Mouse (Mus musculus) mature B cell (primary cell): ENCODE data around the gene Hist1h3b.

Experiments used
- in situ Hi-C: fragments of 300-500 bp; cut with MboI; formaldehyde crosslinking; loops from 2 replicates; pipeline ENCODE4 v1.14.3; 2019

The Hist1h3b gene

DNA sequence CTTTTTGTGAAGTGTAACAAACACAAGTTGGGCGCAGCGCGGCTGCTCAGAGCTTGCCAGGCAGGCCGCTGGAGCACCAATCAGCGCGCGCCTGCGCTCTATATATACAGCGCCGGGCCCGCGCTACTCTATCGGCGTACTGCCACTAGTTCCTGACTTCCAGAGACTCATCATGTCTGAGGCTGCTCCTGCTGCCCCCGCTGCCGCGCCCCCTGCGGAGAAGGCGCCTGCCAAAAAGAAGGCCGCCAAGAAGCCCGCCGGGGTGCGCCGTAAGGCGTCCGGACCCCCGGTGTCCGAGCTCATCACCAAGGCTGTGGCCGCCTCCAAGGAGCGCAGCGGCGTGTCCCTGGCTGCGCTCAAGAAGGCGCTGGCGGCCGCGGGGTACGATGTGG, 13.4 kb upstream of the Hist1h3b start, which contains the start of gene Hist1h1c:
Gene Hist1h1c (plus strand): TSS at position 132 of the 392 bp plus-strand sequence.
- in situ Hi-C loops = loop anchor here (5.0 kb wide), 1 partner anchor 41 kb away; the partner anchor contains the start of genes Hist1h1t and Hist1h4c

GRCm38 (mm10) chr13:23739069-23739921, 12.8 kb upstream of the Hist1h3b start:
- in situ Hi-C loops = loop anchor here (5.0 kb wide), 1 partner anchor 42 kb away; the partner anchor contains the start of genes Hist1h1t and Hist1h4c

DNA sequence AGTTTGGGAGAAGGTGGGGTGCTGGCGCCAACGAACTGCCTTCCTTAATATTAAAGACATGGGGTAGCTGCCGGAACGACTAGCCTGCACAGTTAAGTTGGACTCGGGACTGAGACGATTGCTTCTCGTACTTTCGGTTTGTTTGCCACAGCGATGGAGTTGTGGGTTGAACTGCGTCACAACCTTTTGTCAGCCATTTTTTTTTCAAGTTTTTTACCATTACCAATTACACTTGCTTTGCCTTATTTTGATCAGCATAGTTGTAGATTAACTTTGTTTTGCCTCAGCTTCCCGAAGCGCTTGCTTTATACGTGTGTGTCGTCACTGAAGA, 12.2 kb upstream of the Hist1h3b start:
- in situ Hi-C loops = loop anchor here (5.0 to 10.0 kb wide), 5 partner anchors 43 to 1915 kb away; partner anchors contain the start of genes Hist1h1d, Hist1h1t, Hist1h2ah and Hist1h2bk

DNA sequence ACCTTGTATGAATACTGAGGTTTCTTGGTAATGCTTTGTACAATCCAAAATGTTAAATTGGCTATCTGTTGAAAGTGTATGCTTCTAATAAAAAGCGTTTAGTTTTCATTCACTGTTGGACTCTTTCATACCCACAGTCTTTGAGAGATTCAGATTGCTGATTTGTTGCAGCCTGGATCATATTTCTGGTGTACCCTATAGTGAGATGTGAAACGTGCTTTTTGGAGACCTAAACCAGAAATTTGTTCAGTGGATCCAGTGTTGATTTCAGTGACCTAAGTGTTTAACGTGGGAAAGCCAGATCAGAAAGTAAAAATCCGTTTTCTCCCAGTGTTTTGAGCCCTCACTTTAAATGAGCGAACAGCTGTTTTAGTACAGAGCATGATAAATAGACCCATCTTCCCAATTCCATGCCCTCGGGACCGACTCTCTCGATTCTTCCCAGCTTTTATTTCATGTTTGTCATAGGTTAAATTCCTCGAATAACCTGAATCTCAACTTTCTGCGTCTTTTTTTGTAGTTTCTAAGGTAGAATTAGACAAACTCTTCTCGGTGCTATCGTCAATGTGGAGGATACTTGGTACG, 11.7 kb upstream of the Hist1h3b start:
- in situ Hi-C loops = loop anchor here (5.0 to 10.0 kb wide), 4 partner anchors 158 to 1916 kb away; partner anchors contain the start of genes Hist1h1d, Hist1h2ah, Hist1h2bk and Hist1h4d

- in situ Hi-C loops = loop anchor here (5.0 to 10.0 kb wide), 4 partner anchors 159 to 1916 kb away; partner anchors contain the start of genes Hist1h1d, Hist1h2ah, Hist1h2bk and Hist1h4d
Measured at GRCm38 (mm10) chr13:23740910-23741309, 11.2 kb upstream of the Hist1h3b start.

GRCm38 (mm10) chr13:23742007-23742406, 10.1 kb upstream of the Hist1h3b start:
- in situ Hi-C loops = loop anchor here (5.0 to 10.0 kb wide), 4 partner anchors 160 to 1917 kb away; partner anchors contain the start of genes Hist1h1d, Hist1h2ah, Hist1h2bk and Hist1h4d

DNA sequence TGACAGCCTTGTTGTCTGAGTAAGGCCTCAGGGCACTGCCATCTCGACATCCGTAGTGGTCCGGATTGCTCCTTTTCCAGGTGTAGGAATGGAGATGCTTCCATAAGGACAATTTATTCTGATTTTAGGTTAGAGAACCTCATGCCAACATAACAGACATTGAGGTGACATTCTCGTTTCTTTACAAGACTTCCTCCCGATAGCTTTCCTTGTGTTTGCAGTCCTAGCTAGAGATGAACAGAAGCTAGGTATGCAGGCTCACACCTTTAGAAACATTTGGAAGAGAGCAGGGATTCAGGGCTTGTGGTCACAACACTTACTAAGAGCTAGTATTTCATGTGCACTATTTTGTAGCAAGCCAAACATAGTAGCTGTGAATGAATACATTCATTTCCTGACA, 8.9 kb upstream of the Hist1h3b start:
- in situ Hi-C loops = loop anchor here (5.0 to 10.0 kb wide), 4 partner anchors 161 to 1918 kb away; partner anchors contain the start of genes Hist1h1d, Hist1h2ah, Hist1h2bk and Hist1h4d

DNA sequence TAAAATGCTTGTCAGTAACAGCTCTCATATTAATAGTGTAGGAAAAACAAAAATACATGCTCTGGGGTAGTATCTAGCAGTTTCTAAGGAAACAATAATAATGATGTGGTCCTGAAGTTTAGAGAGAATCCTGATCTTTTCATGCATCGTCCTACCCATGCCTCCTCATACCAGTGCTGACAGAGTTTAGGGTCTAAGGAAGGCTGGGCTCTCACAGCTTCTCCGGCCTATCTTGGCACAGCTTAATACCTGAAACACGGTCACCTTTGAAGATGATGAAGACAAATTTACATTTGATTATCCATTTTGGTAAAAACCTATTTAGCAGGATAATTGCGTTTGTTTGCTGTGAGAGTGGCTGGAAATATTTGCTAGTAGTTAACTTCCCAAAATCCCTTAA, 8.1 kb upstream of the Hist1h3b start:
- in situ Hi-C loops = loop anchor here (5.0 to 10.0 kb wide), 4 partner anchors 162 to 1919 kb away; partner anchors contain the start of genes Hist1h1d, Hist1h2ah, Hist1h2bk and Hist1h4d

GRCm38 (mm10) chr13:23744421-23745380, 7.4 kb upstream of the Hist1h3b start:
- in situ Hi-C loops = loop anchor here (5.0 to 10.0 kb wide), 4 partner anchors 162 to 1920 kb away; partner anchors contain the start of genes Hist1h1d, Hist1h2ah, Hist1h2bk and Hist1h4d

DNA sequence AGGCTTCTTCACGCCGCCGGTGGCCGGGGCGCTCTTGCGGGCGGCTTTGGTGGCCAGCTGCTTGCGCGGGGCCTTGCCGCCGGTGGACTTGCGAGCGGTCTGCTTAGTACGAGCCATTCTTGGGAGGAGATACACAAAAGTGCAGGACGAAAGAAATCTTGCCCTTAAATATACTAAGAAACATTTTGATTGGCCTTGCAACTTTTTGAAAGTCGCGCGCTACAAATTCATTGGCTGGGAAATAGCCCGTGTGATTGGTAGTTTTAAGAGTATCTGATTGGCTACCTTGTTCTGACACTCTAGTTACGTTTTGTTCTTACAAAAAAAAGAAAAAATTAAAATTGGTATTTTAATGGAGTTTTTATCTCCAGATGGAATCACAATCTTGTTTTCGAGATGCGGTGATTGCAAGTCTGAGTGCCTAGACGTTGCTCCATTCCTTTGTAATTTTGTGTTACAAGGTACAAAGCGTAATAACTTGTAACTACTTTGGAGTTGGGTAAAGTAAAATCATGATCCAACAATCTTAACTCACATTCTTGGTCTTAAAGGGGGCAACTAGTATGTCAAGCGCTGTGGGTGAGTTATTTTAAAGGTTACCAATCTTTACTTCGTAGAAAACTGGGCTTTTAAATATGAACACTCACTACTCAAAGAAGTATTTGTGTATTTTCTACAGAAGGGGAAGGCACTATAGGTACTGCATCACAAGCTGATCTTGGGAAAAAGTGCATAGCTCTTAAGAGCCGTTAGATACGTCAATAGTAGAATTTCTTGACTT, 6.5 kb upstream of the Hist1h3b start, which contains the start of gene Hist1h3c:
Gene Hist1h3c (minus strand): TSS at position 222 of the 781 bp plus-strand sequence.
- in situ Hi-C loops = loop anchor here (10.0 kb wide), 3 partner anchors 191 to 1921 kb away; partner anchors contain the start of genes Hist1h1d, Hist1h2ah, Hist1h2bk and Hist1h4f

GRCm38 (mm10) chr13:23746201-23747080, 5.6 kb upstream of the Hist1h3b start, which contains the start of gene Hist1h2bb:
Hist1h2bb (plus strand) TSS chr13:23746734.
- in situ Hi-C loops = loop anchor here (10.0 kb wide), 3 partner anchors 192 to 1922 kb away; partner anchors contain the start of genes Hist1h1d, Hist1h2ah, Hist1h2bk and Hist1h4f

DNA sequence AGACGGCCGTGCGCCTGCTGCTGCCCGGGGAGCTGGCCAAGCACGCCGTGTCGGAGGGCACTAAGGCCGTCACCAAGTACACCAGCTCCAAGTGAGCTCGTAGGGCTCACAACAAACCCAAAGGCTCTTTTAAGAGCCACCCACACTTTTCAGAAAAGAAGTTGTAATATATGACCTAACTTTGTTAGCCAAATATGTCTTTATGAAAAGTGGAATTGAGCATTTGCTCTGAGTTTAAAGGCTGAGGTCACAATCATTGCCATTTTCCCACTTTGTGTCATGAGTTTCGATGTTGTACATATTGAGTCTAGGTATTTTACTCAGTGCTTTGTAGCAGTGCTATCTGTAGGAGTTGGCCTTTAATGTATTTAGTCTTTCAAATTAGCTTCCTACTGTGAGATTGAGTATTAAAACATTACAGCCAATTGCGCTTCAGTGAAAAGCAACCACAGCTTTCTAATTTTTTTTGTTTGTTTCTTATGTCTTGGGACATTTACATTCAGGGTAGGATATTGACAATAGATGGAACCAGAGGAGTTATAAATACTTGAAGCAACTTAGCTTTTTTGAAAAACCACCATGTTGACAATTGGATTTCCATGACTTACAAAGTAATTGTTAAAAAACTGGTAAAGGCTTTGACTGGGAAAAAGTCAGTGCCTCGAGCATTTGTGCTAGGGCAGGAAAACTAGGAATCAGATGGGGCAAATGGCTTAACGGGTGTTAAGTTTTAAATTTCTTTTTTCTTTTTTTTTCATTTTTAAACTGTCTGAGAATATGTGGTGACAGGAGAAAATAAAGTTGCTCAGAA, 4.8 kb upstream of the Hist1h3b start:
- in situ Hi-C loops = loop anchor here (10.0 kb wide), 3 partner anchors 192 to 1922 kb away; partner anchors contain the start of genes Hist1h1d, Hist1h2ah, Hist1h2bk and Hist1h4f

DNA sequence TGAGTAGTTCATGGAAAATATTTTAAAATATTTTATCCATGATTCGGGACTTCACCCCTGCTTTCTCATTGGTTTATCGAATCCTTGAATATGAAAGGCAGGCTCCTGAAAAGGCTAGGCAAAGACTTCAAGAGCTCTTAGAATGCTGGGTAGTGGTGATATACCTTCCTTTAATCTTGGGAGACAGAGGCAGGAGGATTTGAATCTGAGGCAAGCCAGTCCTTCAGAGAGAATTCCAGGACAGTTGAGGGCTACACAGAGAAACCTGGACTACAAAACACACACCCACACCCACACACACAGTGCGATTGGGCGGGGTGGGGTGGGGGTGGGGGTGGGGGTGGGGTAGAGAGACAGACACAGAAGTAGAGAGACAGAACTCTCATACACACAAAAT, 4.2 kb upstream of the Hist1h3b start:
- in situ Hi-C loops = loop anchor here (10.0 kb wide), 3 partner anchors 193 to 1923 kb away; partner anchors contain the start of genes Hist1h1d, Hist1h2ah, Hist1h2bk and Hist1h4f

DNA sequence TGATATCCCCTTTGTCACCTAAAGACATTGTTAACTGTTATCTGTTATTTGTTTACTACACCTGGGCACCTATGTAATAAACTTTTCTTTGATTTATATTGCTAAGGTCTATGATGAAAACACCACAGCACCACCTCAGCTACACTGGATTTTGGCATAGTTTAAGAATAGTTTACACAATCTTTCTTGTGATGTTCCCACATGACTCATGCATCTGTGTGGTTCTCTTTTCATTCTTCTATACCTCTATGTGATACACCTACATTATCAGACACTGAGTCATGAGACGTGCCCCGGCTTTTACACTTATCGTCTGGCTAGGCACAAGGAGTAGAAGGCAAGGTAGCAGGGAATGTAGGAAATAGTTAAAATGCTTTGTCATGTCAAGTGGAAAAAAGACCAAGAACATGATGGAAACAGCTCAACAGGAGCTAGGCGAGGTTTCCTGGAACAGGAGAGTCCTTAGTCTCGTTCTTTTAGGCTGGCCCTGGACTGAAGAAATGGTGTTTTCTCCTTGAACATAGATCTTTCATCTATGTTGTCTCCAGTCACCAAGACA, 2.4 kb upstream of the Hist1h3b start:
- in situ Hi-C loops = loop anchor here (10.0 kb wide), 4 partner anchors 195 to 1925 kb away; partner anchors contain the start of genes Hist1h1d, Hist1h2ah, Hist1h2bk and Hist1h4f

DNA sequence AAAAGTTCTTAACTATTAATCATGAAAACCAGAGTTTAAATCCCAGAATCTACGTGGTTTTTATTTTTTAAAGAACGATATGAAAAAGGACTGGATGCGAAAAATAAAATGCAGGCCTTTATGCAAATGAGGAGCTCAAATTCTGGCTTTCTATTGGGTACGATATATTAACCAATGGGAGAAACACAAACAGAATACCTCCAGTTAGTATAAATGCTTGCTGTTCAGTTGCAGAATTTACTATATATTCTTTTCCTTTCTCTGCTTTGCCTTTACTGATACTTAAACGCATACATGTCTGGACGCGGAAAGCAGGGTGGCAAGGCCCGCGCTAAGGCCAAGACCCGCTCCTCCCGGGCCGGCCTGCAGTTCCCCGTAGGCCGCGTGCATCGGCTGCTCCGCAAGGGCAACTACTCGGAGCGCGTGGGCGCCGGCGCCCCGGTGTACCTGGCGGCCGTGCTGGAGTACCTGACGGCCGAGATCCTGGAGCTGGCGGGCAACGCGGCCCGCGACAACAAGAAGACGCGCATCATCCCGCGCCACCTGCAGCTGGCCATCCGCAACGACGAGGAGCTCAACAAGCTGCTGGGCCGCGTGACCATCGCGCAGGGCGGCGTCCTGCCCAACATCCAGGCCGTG, 1.1 kb upstream of the Hist1h3b start, which contains the start of gene Hist1h2ab:
Gene Hist1h2ab (plus strand): TSS at position 288 of the 639 bp plus-strand sequence.
- in situ Hi-C loops = loop anchor here (10.0 kb wide), 1 partner anchor 316 kb away; no protein-coding TSS in a partner anchor

GRCm38 (mm10) chr13:23751478-23751956, 550 bp upstream of the Hist1h3b start:
- in situ Hi-C loops = loop anchor here (10.0 kb wide), 1 partner anchor 317 kb away; no protein-coding TSS in a partner anchor
